Mouse (Mus musculus): ENCODE measurements at regions not wholly inside any gene's neighbourhood (a gene's known extent, or its start where the extent isn't known, plus 50 kb on each side); places are given as distances from the start of the nearest gene placed in this dataset.

- DNase-seq (ENCODE audit: low read depth, low spot score): no peak
Observed at GRCm38 (mm10) chr3:148167556-148167955, 822.8 kb downstream of the Adgrl2 start.

- peak; percentile 5 for DNase-seq (ENCODE audit: low read depth, low spot score)
Observed at GRCm38 (mm10) chr3:148159059-148159458, 831.3 kb downstream of the Adgrl2 start.

GRCm38 (mm10) chr3:148158533-148158932, 831.8 kb downstream of the Adgrl2 start:
- DNase-seq (ENCODE audit: low read depth, low spot score): peak; percentile 24

- DNase-seq (ENCODE audit: low read depth, low spot score): no peak
Observed at GRCm38 (mm10) chr3:148143776-148144175, 846.6 kb downstream of the Adgrl2 start.

GRCm38 (mm10) chr3:148136791-148137251, 853.5 kb downstream of the Adgrl2 start:
- peak; percentile 18 for DNase-seq (ENCODE audit: low read depth, low spot score)

- no peak for DNase-seq (ENCODE audit: low read depth, low spot score)
Observed at GRCm38 (mm10) chr3:148134646-148135045, 855.7 kb downstream of the Adgrl2 start.

- DNase-seq (ENCODE audit: low read depth, low spot score): no peak
Observed at GRCm38 (mm10) chr3:148115576-148115975, 874.8 kb downstream of the Adgrl2 start.

GRCm38 (mm10) chr3:148112204-148112603, 878.2 kb downstream of the Adgrl2 start:
- no peak for DNase-seq (ENCODE audit: low read depth, low spot score)

- DNase-seq (ENCODE audit: low read depth, low spot score): no peak
Observed at GRCm38 (mm10) chr3:148107031-148107430, 883.3 kb downstream of the Adgrl2 start.

GRCm38 (mm10) chr3:148093930-148094329, 896.4 kb downstream of the Adgrl2 start:
- peak; percentile 42 for DNase-seq (ENCODE audit: low read depth, low spot score)

- no peak for DNase-seq (ENCODE audit: low read depth, low spot score)
Observed at GRCm38 (mm10) chr3:148075841-148076240, 914.5 kb downstream of the Adgrl2 start.

GRCm38 (mm10) chr3:148066701-148067100, 923.7 kb downstream of the Adgrl2 start:
- DNase-seq (ENCODE audit: low read depth, low spot score): no peak

GRCm38 (mm10) chr3:148056074-148056473, 934.3 kb downstream of the Adgrl2 start:
- no peak for DNase-seq (ENCODE audit: low read depth, low spot score)

GRCm38 (mm10) chr3:148052516-148052915, 937.8 kb downstream of the Adgrl2 start:
- no peak for DNase-seq (ENCODE audit: low read depth, low spot score)

- DNase-seq (ENCODE audit: low read depth, low spot score): no peak
Observed at GRCm38 (mm10) chr3:148048247-148048646, 942.1 kb downstream of the Adgrl2 start.

- DNase-seq (ENCODE audit: low read depth, low spot score): no peak
Observed at GRCm38 (mm10) chr3:148032532-148032931, 957.8 kb downstream of the Adgrl2 start.

GRCm38 (mm10) chr3:148005831-148006230, 984.5 kb downstream of the Adgrl2 start:
- DNase-seq (ENCODE audit: low read depth, low spot score): no peak

GRCm38 (mm10) chr3:148004006-148004405, 986.3 kb downstream of the Adgrl2 start:
- DNase-seq (ENCODE audit: low read depth, low spot score): no peak

GRCm38 (mm10) chr3:147999330-147999953, 990.9 kb downstream of the Adgrl2 start:
- DNase-seq (ENCODE audit: low read depth, low spot score): no peak

GRCm38 (mm10) chr3:147991738-147992137, 998.6 kb downstream of the Adgrl2 start:
- DNase-seq (ENCODE audit: low read depth, low spot score): no peak

- DNase-seq (ENCODE audit: low read depth, low spot score): no peak
Observed at GRCm38 (mm10) chr3:147990831-147991230, 999.5 kb downstream of the Adgrl2 start.

- no peak for DNase-seq (ENCODE audit: low read depth, low spot score)
Observed at GRCm38 (mm10) chr3:147982831-147983230, 1007.5 kb downstream of the Adgrl2 start.

GRCm38 (mm10) chr3:147981621-147982020, 1008.7 kb downstream of the Adgrl2 start:
- DNase-seq (ENCODE audit: low read depth, low spot score): no peak

- DNase-seq (ENCODE audit: low read depth, low spot score): no peak
Observed at GRCm38 (mm10) chr3:147976579-147976978, 1013.8 kb downstream of the Adgrl2 start.
